Mouse (Mus musculus) heart, embryonic 14.5 days (tissue): Measurements from ENCODE around the gene Serpinb7. TPM values are rescaled to one million over a fixed set of nuclear protein-coding genes. Genes with fewer than 3 reads are reported as not detected.

Source experiments
- ATAC-seq: fragments of 200-750 bp; cut with Nextera tagmentation; 2 replicates; pipeline ENCODE4 v1.8.0; 2017; ENCODE audit warnings: low read depth, moderate TSS enrichment; ENCODE audit not compliant: insufficient number of reproducible peaks, insufficient read depth, low FRiP score
- H3K27ac ChIP-seq, 2 experiments: fragments of 200-500 bp in 1 of 2; fragments of 300-500 bp in 1 of 2; sonication (generic) in 1 of 2; replicated peaks in 1 of 2; 2 replicates each; pipeline ENCODE4 v1.5.1; 2012 to 2014; ENCODE audit warnings: low read depth in 2 of 2, low read length in 2 of 2, control low read depth in 1 of 2, mild to moderate bottlenecking in 1 of 2, mixed read lengths in 1 of 2; ENCODE audit not compliant: control insufficient read depth in 1 of 2, insufficient read depth in 1 of 2
- H3K27me3 ChIP-seq: fragments of 300-500 bp; sonication (generic); 2 replicates; pipeline ENCODE4 v1.6.1; 2014; ENCODE audit warnings: mild to moderate bottlenecking, low read length, control low read depth; ENCODE audit not compliant: control insufficient read depth, insufficient read depth
- H3K36me3 ChIP-seq: fragments of 300-500 bp; sonication (generic); 2 replicates; pipeline ENCODE4 v1.6.1; 2014; ENCODE audit warnings: mild to moderate bottlenecking, control low read depth, low read length, mixed read lengths; ENCODE audit not compliant: control insufficient read depth, insufficient read depth
- H3K4me1 ChIP-seq, 2 experiments: fragments of 200-500 bp in 1 of 2; fragments of 300-500 bp in 1 of 2; sonication (generic) in 1 of 2; 2 replicates each; pipeline ENCODE4 v1.6.1; 2012 to 2014; ENCODE audit warnings: low read length in 2 of 2, control low read depth in 1 of 2, mixed read lengths in 1 of 2; ENCODE audit not compliant: control insufficient read depth in 2 of 2, insufficient read depth in 2 of 2
- H3K4me2 ChIP-seq: fragments of 300-500 bp; sonication (generic); 2 replicates; pipeline ENCODE4 v1.6.1; 2014; ENCODE audit warnings: mild to moderate bottlenecking, low read length
- H3K4me3 ChIP-seq, 2 experiments: fragments of 200-500 bp in 1 of 2; fragments of 300-500 bp in 1 of 2; sonication (generic) in 1 of 2; 2 replicates each; pipeline ENCODE4 v1.5.1; 2012 to 2014; ENCODE audit warnings: low read length in 2 of 2, mild to moderate bottlenecking in 2 of 2, control low read depth in 1 of 2, low read depth in 1 of 2, moderate library complexity in 1 of 2; ENCODE audit not compliant: control insufficient read depth in 1 of 2, insufficient read depth in 1 of 2
- H3K9ac ChIP-seq: fragments of 300-500 bp; sonication (generic); 2 replicates; pipeline ENCODE4 v1.6.1; 2014; ENCODE audit warnings: mild to moderate bottlenecking, low read length
- H3K9me3 ChIP-seq: fragments of 300-500 bp; sonication (generic); 2 replicates; pipeline ENCODE4 v1.6.1; 2016; ENCODE audit warnings: low read length, control low read depth; ENCODE audit not compliant: control insufficient read depth
- WGBS: fragments of 180-500 bp; shearing (Covaris S2); extraction: QIAGEN DNeasy Blood & Tissue Kit; methylation state at CpG from one replicate; pipeline ENCODE4 v1.1.7; 2014; 5-methylcytosine and 5-hydroxymethylcytosine counted together
- polyA plus RNA-seq: library from polyadenylated mRNA; unstranded; fragments of >200 nt; fragmentation: Nextera tagmentation; extraction: Ambion mirVana; gene quantifications from 2 replicates; pipeline ENCODE4 v1.2.1, GENCODE M21; 2014

Gene Serpinb7
- polyA plus RNA-seq, 1 experiment from 2014 or later = not detected

DNA sequence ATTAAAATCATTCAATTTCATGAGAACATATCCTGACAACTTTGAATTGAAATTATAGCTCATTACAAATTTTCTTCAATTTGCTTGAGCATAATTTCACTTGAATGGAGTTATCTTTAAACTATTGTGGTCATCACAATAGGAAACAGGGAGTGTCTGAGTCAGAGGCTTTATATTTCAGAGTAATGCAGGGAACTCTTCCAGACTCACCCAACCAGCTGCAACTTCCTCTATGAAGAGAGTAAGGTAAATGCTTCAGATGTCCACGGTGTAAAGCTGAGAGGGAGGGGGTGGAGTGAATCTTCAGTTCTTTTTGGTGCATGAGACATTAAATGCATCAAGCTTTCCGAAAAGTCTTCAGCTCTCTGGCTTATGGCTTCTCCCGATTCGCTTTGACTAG lies 23.0 kb downstream of the Serpinb7 start:
- Histone ChIP-seq H3K9me3 (no peaks in the 10 kb centered on the region), H3K9ac (no peak overlapping the region), H3K27me3 (no peaks in the 10 kb centered on the region), H3K36me3 (no peaks in the 10 kb centered on the region), H3K4me1 (no peaks in the 10 kb centered on the region), H3K4me3 (no peak overlapping the region), H3K4me2 (no peak overlapping the region), H3K27ac (no peak overlapping the region)
- 76% methylated on average over 4 of the region's 4 CpGs for WGBS
- no peak for ATAC-seq

DNA sequence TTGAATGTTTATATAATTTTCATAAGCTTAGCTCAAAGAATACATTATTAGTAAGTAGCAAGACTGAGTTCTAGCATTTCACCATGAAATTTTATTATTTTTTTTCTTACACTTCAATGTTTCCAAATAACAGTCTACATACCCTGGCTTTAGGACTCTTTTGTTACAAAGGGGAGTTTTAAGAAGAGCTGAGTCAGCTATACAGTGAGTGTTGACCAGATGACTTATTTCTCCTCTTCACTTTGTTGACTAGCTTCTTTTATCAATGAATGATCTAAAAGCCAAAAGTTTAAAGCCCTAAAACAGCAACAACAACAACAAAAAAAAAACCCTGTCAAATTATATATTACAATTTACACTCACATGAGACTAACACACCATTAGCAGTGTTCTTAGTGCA lies 31.8 kb downstream of the Serpinb7 start:
- no peak overlapping the region for H3K27ac ChIP-seq
- no peak overlapping the region for H3K4me3 ChIP-seq
- no peaks in the 10 kb centered on the region for H3K36me3 ChIP-seq
- H3K9me3 ChIP-seq = no peaks in the 10 kb centered on the region
- H3K9ac ChIP-seq = no peak overlapping the region
- no peaks in the 10 kb centered on the region for H3K27me3 ChIP-seq
- H3K4me2 ChIP-seq = no peak overlapping the region
- H3K4me1 ChIP-seq = no peaks in the 10 kb centered on the region
- ATAC-seq = no peak

DNA sequence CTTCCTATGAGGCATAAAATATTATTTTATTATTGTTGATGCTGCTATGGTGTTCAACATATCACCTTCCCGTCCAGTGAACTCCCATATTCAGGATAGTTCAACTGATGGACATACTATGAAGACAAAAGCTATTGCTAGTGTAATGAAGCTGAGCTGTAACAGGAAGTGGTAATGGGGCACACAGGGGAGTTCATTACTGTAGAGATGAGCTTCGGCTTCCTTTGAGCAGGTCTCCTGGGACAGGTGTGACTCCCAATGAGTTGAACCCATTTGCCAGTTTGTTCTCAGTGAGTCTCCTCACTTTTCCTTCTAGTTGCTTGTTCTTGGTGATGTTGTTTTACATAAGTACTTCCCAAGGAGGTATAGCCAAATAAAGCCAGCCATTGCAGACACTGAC lies 36.1 kb downstream of the Serpinb7 start:
- 77% methylated on average over 2 of the region's 2 CpGs for WGBS
- Histone ChIP-seq H3K9ac (no peak overlapping the region), H3K4me2 (no peak overlapping the region), H3K4me1 (no peaks in the 10 kb centered on the region), H3K27ac (no peak overlapping the region), H3K4me3 (no peak overlapping the region), H3K9me3 (no peaks in the 10 kb centered on the region), H3K27me3 (no peaks in the 10 kb centered on the region), H3K36me3 (no peaks in the 10 kb centered on the region)
- no peak for ATAC-seq

GRCm38 (mm10) chr1:107439462-107439861 lies 40.0 kb downstream of the Serpinb7 start:
- no peaks in the 10 kb centered on the region for H3K27me3 ChIP-seq
- no peak overlapping the region for H3K4me3 ChIP-seq
- no peak for ATAC-seq
- no peaks in the 10 kb centered on the region for H3K36me3 ChIP-seq
- no peak overlapping the region for H3K4me2 ChIP-seq
- 67% methylated on average over 3 of the region's 3 CpGs for WGBS
- H3K4me1 ChIP-seq = no peaks in the 10 kb centered on the region
- H3K27ac ChIP-seq = no peak overlapping the region
- H3K9ac ChIP-seq = no peak overlapping the region
- H3K9me3 ChIP-seq = no peaks in the 10 kb centered on the region

GRCm38 (mm10) chr1:107445352-107445751 lies 45.9 kb downstream of the Serpinb7 start:
- Histone ChIP-seq H3K27me3 (no peaks in the 10 kb centered on the region), H3K27ac (no peak overlapping the region), H3K9me3 (no peaks in the 10 kb centered on the region), H3K36me3 (no peaks in the 10 kb centered on the region), H3K4me1 (no peaks in the 10 kb centered on the region), H3K9ac (no peak overlapping the region), H3K4me3 (no peak overlapping the region), H3K4me2 (no peak overlapping the region)
- no peak for ATAC-seq
- 78% methylated on average over 5 of the region's 5 CpGs for WGBS

DNA sequence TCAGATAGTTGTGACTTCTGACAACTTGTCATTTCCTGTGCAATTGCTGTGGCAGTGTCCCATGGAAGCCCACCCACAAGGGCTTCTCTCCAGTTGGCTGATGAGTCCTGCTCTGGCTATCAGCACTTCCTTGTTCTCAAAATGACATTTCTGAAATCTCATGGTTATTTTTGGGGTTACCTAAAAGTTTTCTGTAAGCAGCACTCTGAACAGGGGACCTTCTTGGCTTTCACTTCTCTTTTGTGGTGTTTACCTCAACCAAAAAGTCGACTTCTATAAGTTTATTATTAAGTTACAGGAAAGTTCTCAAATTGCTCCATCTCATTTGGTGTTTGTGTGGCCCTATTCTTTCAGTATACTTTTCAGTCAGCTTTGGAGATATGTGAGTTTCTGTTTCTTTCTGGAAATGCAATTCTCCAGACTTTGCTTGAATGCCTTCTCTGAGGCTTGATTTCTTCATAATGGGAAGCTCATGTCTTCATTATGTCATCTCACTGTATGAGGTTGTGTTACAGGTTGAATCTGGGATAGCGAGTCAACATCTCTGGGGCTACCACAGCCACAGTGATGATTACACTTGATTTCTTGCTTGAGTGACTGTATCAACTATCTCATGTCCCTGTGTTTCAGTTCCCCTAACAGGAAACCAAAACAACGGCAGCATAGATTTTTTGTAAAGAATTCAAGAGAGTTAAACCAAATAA lies 47.9 kb downstream of the Serpinb7 start:
- Histone ChIP-seq H3K36me3 (no peaks in the 10 kb centered on the region), H3K9ac (no peak overlapping the region), H3K4me3 (no peak overlapping the region), H3K4me1 (no peaks in the 10 kb centered on the region), H3K27me3 (no peaks in the 10 kb centered on the region), H3K9me3 (no peaks in the 10 kb centered on the region), H3K27ac (no peak overlapping the region), H3K4me2 (no peak overlapping the region)
- 71% methylated on average over 3 of the region's 3 CpGs for WGBS
- ATAC-seq = no peak

- Histone ChIP-seq H3K4me3 (no peak overlapping the region), H3K9ac (no peak overlapping the region)
These were observed 80.5 kb downstream of the Serpinb7 start for GRCm38 (mm10) chr1:107479909-107480308.

DNA sequence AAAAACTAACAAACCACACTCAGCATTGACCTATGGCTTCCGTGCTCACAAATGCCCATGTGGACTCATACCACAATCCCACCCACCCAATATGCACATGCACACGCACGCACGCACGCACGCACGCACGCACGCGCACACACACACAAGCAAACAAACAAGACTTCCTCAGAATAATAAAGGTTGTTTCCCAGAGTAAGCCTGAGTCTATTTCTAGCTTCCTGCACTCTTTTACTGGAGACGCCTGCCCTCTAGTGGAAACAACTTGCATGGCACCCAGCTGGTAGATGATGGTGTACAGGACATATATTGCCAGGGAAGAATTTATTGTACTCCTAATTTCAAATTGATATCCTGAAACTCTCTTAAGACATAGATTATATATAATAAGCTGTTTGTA lies 82.0 kb downstream of the Serpinb7 start:
- no peaks in the 10 kb centered on the region for H3K9me3 ChIP-seq
- H3K36me3 ChIP-seq = no peaks in the 10 kb centered on the region
- ATAC-seq = no peak
- H3K4me2 ChIP-seq = peak overlapping the region; percentile 43
- peak overlapping the region in 1 of 2 experiments; percentile 1; a peak in 1 of 4 replicates for H3K4me3 ChIP-seq
- no peak overlapping the region for H3K27ac ChIP-seq
- WGBS = 20% methylated on average over 11 of the region's 11 CpGs
- H3K4me1 ChIP-seq = no peaks in the 10 kb centered on the region
- H3K9ac ChIP-seq = no peak overlapping the region
- no peaks in the 10 kb centered on the region for H3K27me3 ChIP-seq

More at GRCm38 (mm10) chr1:107479909-107480308, 80.5 kb downstream of the Serpinb7 start:
- no peaks in the 10 kb centered on the region for H3K9me3 ChIP-seq
- no peak for ATAC-seq
- H3K27me3 ChIP-seq = no peaks in the 10 kb centered on the region
- no peaks in the 10 kb centered on the region for H3K36me3 ChIP-seq
- no peak overlapping the region for H3K27ac ChIP-seq
- H3K4me2 ChIP-seq = no peak overlapping the region
- H3K4me1 ChIP-seq = no peaks in the 10 kb centered on the region
